Mouse (Mus musculus): ENCODE measurements at regions not wholly inside any gene's neighbourhood (a gene's known extent, or its start where the extent isn't known, plus 50 kb on each side); places are given as distances from the start of the nearest gene placed in this dataset.

DNA sequence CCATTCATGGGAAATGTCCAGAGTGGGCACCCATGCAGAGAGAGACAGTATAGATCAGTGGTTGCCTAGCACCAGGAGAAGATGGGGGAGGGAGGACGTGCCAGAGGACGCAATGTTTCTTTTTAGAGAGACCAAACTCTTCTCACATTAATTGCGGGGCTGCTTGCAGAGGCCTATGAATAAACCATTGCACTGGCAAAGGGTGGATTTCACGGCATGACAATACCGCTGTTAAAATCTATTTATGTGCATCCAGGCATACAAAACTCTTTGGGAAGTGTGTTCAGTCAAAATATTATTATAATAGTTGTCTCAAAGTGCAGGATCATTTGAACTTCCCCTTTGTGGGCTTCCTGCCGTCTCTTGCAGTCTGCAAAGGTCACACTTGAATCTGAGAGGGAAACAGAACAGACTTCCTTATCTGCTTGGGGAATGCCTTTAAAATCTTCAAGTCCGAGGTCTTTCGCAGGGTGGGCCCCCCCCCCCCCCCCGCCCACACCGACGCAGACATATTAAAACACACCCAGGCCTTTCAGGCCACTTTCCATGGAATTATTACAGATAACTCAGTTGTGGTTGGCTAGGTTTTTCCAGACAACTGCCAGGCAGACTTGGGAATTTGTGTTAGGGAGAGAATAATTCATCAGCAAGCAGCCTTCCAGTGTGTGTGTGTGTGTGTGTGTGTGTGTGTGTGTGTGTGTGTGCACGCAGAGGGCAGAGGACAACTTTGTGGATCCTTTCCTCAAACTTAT is 78.3 kb upstream of the Slc45a1 start:
- no peaks in the 10 kb centered on the region for H3K36me3 ChIP-seq (ENCODE audit: insufficient read depth, low read length)
- ATAC-seq (peak; percentile 57), DNase-seq (ENCODE audit: low spot score) (peak; percentile 82)
- H3K4me2 ChIP-seq (replicated peaks; ENCODE audit: low read depth, low read length) = no peak overlapping the region
- peak; percentile 66; the same call in 1 of the 2 replicates for TF ChIP-seq EP300 (IDR thresholded peaks at IDR 0.05)
- TF ChIP-seq CTCF (IDR thresholded peaks at IDR 0.05) = no peak
- H3K4me1 ChIP-seq (ENCODE audit: insufficient read depth, low read depth, low read length) = peaks cover 4% of the 10 kb centered on the region; the same call in 1 of the 2 replicates
- H3K4me3 ChIP-seq (ENCODE audit: low read depth, low read length) = no peak overlapping the region
- H3K9me3 ChIP-seq (ENCODE audit: low read length) = no peaks in the 10 kb centered on the region
- H3K27me3 ChIP-seq (replicated peaks; ENCODE audit: insufficient read depth, low read length) = no peaks in the 10 kb centered on the region
- no peak overlapping the region for H3K9ac ChIP-seq (replicated peaks; ENCODE audit: low read depth)
- WGBS = 2% methylated on average over 12 of the region's 12 CpGs
- peak overlapping the region; percentile 73 for H3K27ac ChIP-seq (ENCODE audit: low read length)

DNA sequence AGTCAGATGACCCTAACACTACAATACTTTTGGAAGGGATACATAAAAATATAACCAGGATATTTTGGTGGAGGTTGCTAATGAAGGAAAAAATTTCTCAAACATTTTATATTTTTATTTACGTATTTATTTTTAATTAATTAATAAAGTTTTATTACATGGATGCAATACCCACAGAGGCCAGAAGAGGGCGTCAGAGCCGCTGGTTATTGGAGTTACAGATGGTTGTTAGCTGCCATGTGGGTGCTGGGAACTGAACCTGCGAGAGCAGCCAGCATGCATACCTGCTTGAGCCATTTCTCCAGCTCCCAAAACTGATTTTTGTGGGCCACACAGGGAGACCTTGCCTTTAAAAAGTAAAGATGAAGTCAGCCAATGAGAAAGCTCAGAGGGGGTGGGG is 74.6 kb upstream of the Slc45a1 start:
- H3K9ac ChIP-seq (replicated peaks; ENCODE audit: low read depth) = no peak overlapping the region
- H3K4me1 ChIP-seq (ENCODE audit: insufficient read depth, low read depth, low read length) = peaks cover 4% of the 10 kb centered on the region; the same call in 1 of the 2 replicates
- no peaks in the 10 kb centered on the region for H3K27me3 ChIP-seq (replicated peaks; ENCODE audit: insufficient read depth, low read length)
- 60% methylated on average over 4 of the region's 4 CpGs for WGBS
- H3K4me3 ChIP-seq (ENCODE audit: low read depth, low read length) = no peak overlapping the region
- no peak overlapping the region for H3K4me2 ChIP-seq (replicated peaks; ENCODE audit: low read depth, low read length)
- ATAC-seq (no peak), DNase-seq (ENCODE audit: low spot score) (no peak)
- H3K27ac ChIP-seq (ENCODE audit: low read length) = peak overlapping the region; percentile 86
- H3K9me3 ChIP-seq (ENCODE audit: low read length) = no peaks in the 10 kb centered on the region
- TF ChIP-seq CTCF (IDR thresholded peaks at IDR 0.05) (peak; percentile 42), EP300 (IDR thresholded peaks at IDR 0.05) (0 out of 2 replicates have a peak, but pooled peaks have one; percentile 3)
- no peaks in the 10 kb centered on the region for H3K36me3 ChIP-seq (ENCODE audit: insufficient read depth, low read length)

DNA sequence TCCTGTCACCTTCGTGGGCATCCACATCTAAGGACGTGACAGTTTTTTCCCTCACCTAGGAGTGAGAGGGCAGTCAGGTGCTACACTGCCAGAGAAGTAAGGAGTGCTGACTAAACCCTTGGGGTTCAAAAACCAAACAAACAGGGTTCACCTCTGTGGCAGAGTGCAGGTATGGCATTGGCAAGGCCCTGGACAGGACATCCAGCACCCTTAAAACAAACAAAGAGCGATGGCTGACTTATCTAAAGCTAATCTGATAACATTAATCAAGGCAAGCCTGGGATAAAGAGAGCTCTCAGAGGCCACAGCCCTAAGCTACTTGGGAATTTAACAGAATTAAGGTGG is 74.1 kb upstream of the Slc45a1 start:
- no peak overlapping the region for H3K9ac ChIP-seq (replicated peaks; ENCODE audit: low read depth)
- peaks cover 4% of the 10 kb centered on the region; the same call in 1 of the 2 replicates for H3K4me1 ChIP-seq (ENCODE audit: insufficient read depth, low read depth, low read length)
- no peak overlapping the region for H3K4me3 ChIP-seq (ENCODE audit: low read depth, low read length)
- H3K27me3 ChIP-seq (replicated peaks; ENCODE audit: insufficient read depth, low read length) = no peaks in the 10 kb centered on the region
- H3K4me2 ChIP-seq (replicated peaks; ENCODE audit: low read depth, low read length) = no peak overlapping the region
- no peak for DNase-seq (ENCODE audit: low spot score)
- ATAC-seq = peak; percentile 3; the same call in 1 of the 2 replicates
- 42% methylated on average over 3 of the region's 3 CpGs for WGBS
- H3K27ac ChIP-seq (ENCODE audit: low read length) = peak overlapping the region; percentile 86
- no peaks in the 10 kb centered on the region for H3K9me3 ChIP-seq (ENCODE audit: low read length)
- H3K36me3 ChIP-seq (ENCODE audit: insufficient read depth, low read length) = no peaks in the 10 kb centered on the region
- no peak for TF ChIP-seq CTCF (IDR thresholded peaks at IDR 0.05)
- peak; percentile 21; the same call in 1 of the 2 replicates for TF ChIP-seq EP300 (IDR thresholded peaks at IDR 0.05)

DNA sequence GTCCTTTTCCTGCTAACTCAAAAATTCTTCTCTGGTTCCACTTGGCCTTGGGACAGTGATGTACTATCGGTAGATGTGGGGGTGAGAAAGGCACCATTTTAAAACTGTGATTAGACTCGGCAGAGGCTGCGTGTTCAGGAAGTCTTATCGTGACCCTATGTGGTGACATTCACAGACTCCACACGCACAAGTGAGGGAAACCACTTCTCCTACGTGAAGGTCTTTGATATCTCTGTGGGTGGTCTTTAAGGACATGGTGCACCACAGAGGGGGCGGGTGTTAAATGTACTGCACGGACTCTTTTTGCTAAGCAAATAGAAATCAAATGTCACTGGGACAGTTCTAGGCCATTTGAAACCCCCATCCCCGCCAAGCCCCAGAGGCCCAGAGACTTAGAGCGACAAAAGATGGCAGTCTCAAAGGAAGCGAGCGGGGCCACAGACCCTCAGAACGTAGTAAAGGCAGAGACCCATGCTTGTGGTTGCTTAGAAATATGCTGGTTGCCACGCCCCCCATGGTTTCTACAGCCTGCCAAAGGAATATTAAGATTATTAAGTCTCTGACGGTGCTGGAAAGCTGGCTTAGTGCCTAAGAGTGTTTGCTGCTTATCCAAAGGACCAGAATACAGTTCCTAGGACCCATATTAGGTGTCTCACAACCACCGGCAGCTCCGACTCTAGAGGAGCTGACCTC is 73.6 kb upstream of the Slc45a1 start:
- Histone ChIP-seq H3K9ac (replicated peaks; ENCODE audit: low read depth) (no peak overlapping the region), H3K27me3 (replicated peaks; ENCODE audit: insufficient read depth, low read length) (no peaks in the 10 kb centered on the region), H3K36me3 (ENCODE audit: insufficient read depth, low read length) (no peaks in the 10 kb centered on the region), H3K4me1 (ENCODE audit: insufficient read depth, low read depth, low read length) (peaks cover 4% of the 10 kb centered on the region; the same call in 1 of the 2 replicates), H3K9me3 (ENCODE audit: low read length) (no peaks in the 10 kb centered on the region), H3K4me2 (replicated peaks; ENCODE audit: low read depth, low read length) (no peak overlapping the region), H3K4me3 (ENCODE audit: low read depth, low read length) (no peak overlapping the region), H3K27ac (ENCODE audit: low read length) (peak overlapping the region; percentile 86)
- no peak for TF ChIP-seq CTCF (IDR thresholded peaks at IDR 0.05)
- TF ChIP-seq EP300 (IDR thresholded peaks at IDR 0.05) = no peak
- 34% methylated on average over 17 of the region's 17 CpGs for WGBS
- ATAC-seq (peak; percentile 0), DNase-seq (ENCODE audit: low spot score) (peak; percentile 61)

DNA sequence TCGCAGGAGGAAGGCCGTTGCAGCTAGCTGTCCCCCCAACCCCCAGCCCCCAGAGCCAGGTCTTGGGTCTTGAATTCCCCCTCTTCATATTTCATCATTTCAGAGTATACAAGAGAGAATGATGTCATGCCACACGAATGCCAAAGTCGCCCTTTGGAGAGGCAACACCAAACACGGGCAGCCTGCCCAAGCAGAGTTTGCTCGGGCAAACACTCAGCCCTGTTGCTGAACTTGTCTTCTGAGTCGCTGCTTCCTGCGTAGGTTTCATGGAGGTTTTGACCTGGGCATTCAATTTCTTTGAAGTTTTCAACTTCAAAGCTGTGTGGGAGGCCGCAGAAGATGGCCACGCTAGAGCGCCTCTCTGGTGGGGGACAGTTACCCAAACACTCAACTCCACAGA is 72.8 kb upstream of the Slc45a1 start:
- Histone ChIP-seq H3K9ac (replicated peaks; ENCODE audit: low read depth) (no peak overlapping the region), H3K4me2 (replicated peaks; ENCODE audit: low read depth, low read length) (no peak overlapping the region), H3K27ac (ENCODE audit: low read length) (peak overlapping the region; percentile 86), H3K9me3 (ENCODE audit: low read length) (no peaks in the 10 kb centered on the region), H3K4me1 (ENCODE audit: insufficient read depth, low read depth, low read length) (peaks cover 4% of the 10 kb centered on the region; the same call in 1 of the 2 replicates), H3K4me3 (ENCODE audit: low read depth, low read length) (no peak overlapping the region), H3K27me3 (replicated peaks; ENCODE audit: insufficient read depth, low read length) (no peaks in the 10 kb centered on the region), H3K36me3 (ENCODE audit: insufficient read depth, low read length) (no peaks in the 10 kb centered on the region)
- peak; percentile 95 for DNase-seq (ENCODE audit: low spot score)
- WGBS = 27% methylated on average over 11 of the region's 11 CpGs
- peak; percentile 88 for ATAC-seq
- no peak for TF ChIP-seq CTCF (IDR thresholded peaks at IDR 0.05)
- TF ChIP-seq EP300 (IDR thresholded peaks at IDR 0.05) = peak; percentile 94

DNA sequence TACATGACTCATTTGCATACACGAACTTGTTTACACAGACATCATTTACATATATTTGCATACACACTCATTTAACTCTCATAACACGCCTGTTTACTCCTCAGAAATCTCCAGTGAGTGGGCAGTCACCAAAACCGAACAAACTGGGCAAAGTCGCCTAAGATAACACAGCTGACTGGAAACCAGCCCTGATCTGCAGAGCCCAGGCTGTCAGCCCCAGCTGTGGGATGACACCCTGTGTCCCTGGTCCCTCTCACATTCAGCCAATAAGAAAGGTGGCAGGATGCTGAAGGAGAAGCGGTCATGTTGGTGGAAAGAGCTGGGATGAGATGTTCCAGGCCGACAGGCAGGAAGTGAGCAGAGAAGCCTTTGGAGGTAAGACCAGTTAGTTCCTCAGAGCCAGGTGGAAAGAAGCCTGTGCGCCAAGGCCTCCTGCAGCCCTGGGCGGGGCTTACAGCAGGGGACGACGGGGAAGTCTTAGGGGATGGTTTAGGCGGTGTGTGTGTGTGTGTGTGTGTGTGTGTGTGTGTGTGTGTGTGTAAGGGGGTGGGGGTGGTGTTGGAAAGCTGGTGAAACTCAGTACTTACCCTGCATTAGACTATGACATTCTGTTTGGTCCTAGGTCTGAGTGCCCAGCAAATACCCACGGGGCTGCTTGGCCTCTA is 69.8 kb upstream of the Slc45a1 start:
- H3K36me3 ChIP-seq (ENCODE audit: insufficient read depth, low read length) = no peaks in the 10 kb centered on the region
- TF ChIP-seq CTCF (IDR thresholded peaks at IDR 0.05) (no peak), EP300 (IDR thresholded peaks at IDR 0.05) (no peak)
- no peak for DNase-seq (ENCODE audit: low spot score)
- H3K9me3 ChIP-seq (ENCODE audit: low read length) = no peaks in the 10 kb centered on the region
- H3K4me2 ChIP-seq (replicated peaks; ENCODE audit: low read depth, low read length) = no peak overlapping the region
- no peak overlapping the region for H3K27ac ChIP-seq (ENCODE audit: low read length)
- H3K9ac ChIP-seq (replicated peaks; ENCODE audit: low read depth) = no peak overlapping the region
- no peak for ATAC-seq
- no peak overlapping the region for H3K4me3 ChIP-seq (ENCODE audit: low read depth, low read length)
- 60% methylated on average over 9 of the region's 12 CpGs for WGBS
- H3K27me3 ChIP-seq (replicated peaks; ENCODE audit: insufficient read depth, low read length) = no peaks in the 10 kb centered on the region
- H3K4me1 ChIP-seq (ENCODE audit: insufficient read depth, low read depth, low read length) = peaks cover 4% of the 10 kb centered on the region; the same call in 1 of the 2 replicates

All from lung, postnatal 0 days (tissue).